Mouse (Mus musculus): ENCODE results near the gene Gm49322. TPM values are rescaled to one million over a fixed set of nuclear protein-coding genes. Genes with fewer than 3 reads are reported as not detected.

The Gm49322 gene
- total and polyA plus RNA-seq, 3 experiments: 0.82 to 2.8 (median 2.2) TPM

- ATAC-seq (ENCODE audit: extremely low read depth, insufficient number of reproducible peaks, low FRiP score, poor library complexity, severe bottlenecking) (no peak), DNase-seq (ENCODE audit: low spot score) (no peak)
- TF ChIP-seq POLR2AphosphoS5 (IDR thresholded peaks at IDR 0.05; ENCODE audit: insufficient replicate concordance, low read depth, low read length) (no peak), GATA2 (IDR thresholded peaks at IDR 0.05; ENCODE audit: borderline replicate concordance, low read depth, low read length) (no peak), GATA1 (IDR thresholded peaks at IDR 0.05; ENCODE audit: borderline replicate concordance, low read length) (no peak), CTCF (IDR thresholded peaks at IDR 0.05; ENCODE audit: low read depth, low read length) (no peak), TAL1 (conservative IDR thresholded peaks at IDR 0.05; ENCODE audit: low read depth, low read length) (no peak)
- Histone ChIP-seq H3K4me1 (ENCODE audit: insufficient read depth, low read depth, low read length) (peaks cover 92% of the 10 kb centered on the region), H3K4me3 (ENCODE audit: low read depth, low read length) (peak overlapping the region; percentile 43; the same call in 1 of the 2 replicates), H3K27me3 (ENCODE audit: insufficient read depth, low read length) (no peaks in the 10 kb centered on the region), H3K36me3 (replicated peaks) (peaks cover 50% of the 10 kb centered on the region), H3K9me3 (replicated peaks) (no peaks in the 10 kb centered on the region)
Observed at GRCm38 (mm10) chr10:80573944-80574343, 31.9 kb upstream of the Gm49322 start.

- DNase-seq (ENCODE audit: low spot score) (no peak), ATAC-seq (ENCODE audit: extremely low read depth, insufficient number of reproducible peaks, low FRiP score, poor library complexity, severe bottlenecking) (no peak)
- Histone ChIP-seq H3K36me3 (replicated peaks) (peaks cover 44% of the 10 kb centered on the region), H3K4me1 (ENCODE audit: insufficient read depth, low read depth, low read length) (peaks cover 92% of the 10 kb centered on the region), H3K4me3 (ENCODE audit: low read depth, low read length) (peak overlapping the region; percentile 96; the same call in 1 of the 2 replicates), H3K9me3 (replicated peaks) (no peaks in the 10 kb centered on the region), H3K27me3 (ENCODE audit: insufficient read depth, low read length) (no peaks in the 10 kb centered on the region)
- TF ChIP-seq POLR2AphosphoS5 (IDR thresholded peaks at IDR 0.05; ENCODE audit: insufficient replicate concordance, low read depth, low read length) (no peak), GATA2 (IDR thresholded peaks at IDR 0.05; ENCODE audit: borderline replicate concordance, low read depth, low read length) (no peak), GATA1 (IDR thresholded peaks at IDR 0.05; ENCODE audit: borderline replicate concordance, low read length) (no peak), TAL1 (conservative IDR thresholded peaks at IDR 0.05; ENCODE audit: low read depth, low read length) (no peak), CTCF (IDR thresholded peaks at IDR 0.05; ENCODE audit: low read depth, low read length) (no peak)
Observed at GRCm38 (mm10) chr10:80574896-80575295, 30.9 kb upstream of the Gm49322 start.

GRCm38 (mm10) chr10:80575925-80576324, 29.9 kb upstream of the Gm49322 start:
- Histone ChIP-seq H3K36me3 (replicated peaks) (peaks cover 50% of the 10 kb centered on the region), H3K4me1 (ENCODE audit: insufficient read depth, low read depth, low read length) (peaks cover 88% of the 10 kb centered on the region), H3K27me3 (ENCODE audit: insufficient read depth, low read length) (no peaks in the 10 kb centered on the region), H3K4me3 (ENCODE audit: low read depth, low read length) (peak overlapping the region; percentile 96), H3K9me3 (replicated peaks) (no peaks in the 10 kb centered on the region)
- DNase-seq (ENCODE audit: low spot score): no peak
- no peak for ATAC-seq (ENCODE audit: extremely low read depth, insufficient number of reproducible peaks, low FRiP score, poor library complexity, severe bottlenecking)
- TF ChIP-seq TAL1 (conservative IDR thresholded peaks at IDR 0.05; ENCODE audit: low read depth, low read length) (no peak), POLR2AphosphoS5 (IDR thresholded peaks at IDR 0.05; ENCODE audit: insufficient replicate concordance, low read depth, low read length) (no peak), GATA2 (IDR thresholded peaks at IDR 0.05; ENCODE audit: borderline replicate concordance, low read depth, low read length) (no peak), GATA1 (IDR thresholded peaks at IDR 0.05; ENCODE audit: borderline replicate concordance, low read length) (no peak), CTCF (IDR thresholded peaks at IDR 0.05; ENCODE audit: low read depth, low read length) (no peak)

- Histone ChIP-seq H3K4me1 (ENCODE audit: insufficient read depth, low read depth, low read length) (peaks cover 86% of the 10 kb centered on the region), H3K4me3 (ENCODE audit: low read depth, low read length) (peak overlapping the region; percentile 96), H3K9me3 (replicated peaks) (no peaks in the 10 kb centered on the region), H3K27me3 (ENCODE audit: insufficient read depth, low read length) (no peaks in the 10 kb centered on the region), H3K36me3 (replicated peaks) (peaks cover 50% of the 10 kb centered on the region)
- TF ChIP-seq POLR2AphosphoS5 (IDR thresholded peaks at IDR 0.05; ENCODE audit: insufficient replicate concordance, low read depth, low read length) (no peak), TAL1 (conservative IDR thresholded peaks at IDR 0.05; ENCODE audit: low read depth, low read length) (no peak), GATA1 (IDR thresholded peaks at IDR 0.05; ENCODE audit: borderline replicate concordance, low read length) (no peak), GATA2 (IDR thresholded peaks at IDR 0.05; ENCODE audit: borderline replicate concordance, low read depth, low read length) (no peak), CTCF (IDR thresholded peaks at IDR 0.05; ENCODE audit: low read depth, low read length) (no peak)
- peak; percentile 75 for DNase-seq (ENCODE audit: low spot score)
- no peak for ATAC-seq (ENCODE audit: extremely low read depth, insufficient number of reproducible peaks, low FRiP score, poor library complexity, severe bottlenecking)
Observed at GRCm38 (mm10) chr10:80576351-80577194, 29.2 kb upstream of the Gm49322 start.

- Histone ChIP-seq H3K9me3 (replicated peaks) (no peaks in the 10 kb centered on the region), H3K4me1 (ENCODE audit: insufficient read depth, low read depth, low read length) (peaks cover 82% of the 10 kb centered on the region)
- ATAC-seq (ENCODE audit: extremely low read depth, insufficient number of reproducible peaks, low FRiP score, poor library complexity, severe bottlenecking): peak; percentile 57
Observed at GRCm38 (mm10) chr10:80577195-80578130, 28.4 kb upstream of the Gm49322 start, which contains the start of gene Klf16. TSS of gene Klf16 (minus strand) at chr10:80577321.

More at GRCm38 (mm10) chr10:80577195-80578130, 28.4 kb upstream of the Gm49322 start, which contains the start of gene Klf16:
- H3K4me3 ChIP-seq (ENCODE audit: low read depth, low read length): peak within 1 kb of the TSS; percentile 96
- DNase-seq (ENCODE audit: low spot score): peak; percentile 93
- TF ChIP-seq GATA2 (IDR thresholded peaks at IDR 0.05; ENCODE audit: borderline replicate concordance, low read depth, low read length): no peak
- no peak for TF ChIP-seq GATA1 (IDR thresholded peaks at IDR 0.05; ENCODE audit: borderline replicate concordance, low read length)
- TF ChIP-seq TAL1 (conservative IDR thresholded peaks at IDR 0.05; ENCODE audit: low read depth, low read length): no peak
- H3K27me3 ChIP-seq (ENCODE audit: insufficient read depth, low read length): no peaks in the 10 kb centered on the region
- peaks cover 50% of the 10 kb centered on the region for H3K36me3 ChIP-seq (replicated peaks)
